Mouse (Mus musculus) brain, embryonic 14.5 days (tissue): ENCODE data around the gene Gm11596.

Experiments
- CTCF ChIP-seq: fragments of 200-500 bp; IDR thresholded peaks from 2 replicates; pipeline ENCODE4 v1.5.1; 2012; ENCODE audit warnings: inconsistent platforms, mild to moderate bottlenecking, moderate library complexity, borderline replicate concordance; ENCODE audit not compliant: insufficient read depth, insufficient read length; ENCODE audit errors: extremely low read depth
- POLR2A ChIP-seq: fragments of 200-500 bp; IDR thresholded peaks from 2 replicates; pipeline ENCODE4 v1.6.1; 2012; ENCODE audit warnings: mild to moderate bottlenecking, inconsistent platforms, borderline replicate concordance; ENCODE audit not compliant: poor library complexity, insufficient read depth, insufficient read length, severe bottlenecking; ENCODE audit errors: extremely low read depth

DNA sequence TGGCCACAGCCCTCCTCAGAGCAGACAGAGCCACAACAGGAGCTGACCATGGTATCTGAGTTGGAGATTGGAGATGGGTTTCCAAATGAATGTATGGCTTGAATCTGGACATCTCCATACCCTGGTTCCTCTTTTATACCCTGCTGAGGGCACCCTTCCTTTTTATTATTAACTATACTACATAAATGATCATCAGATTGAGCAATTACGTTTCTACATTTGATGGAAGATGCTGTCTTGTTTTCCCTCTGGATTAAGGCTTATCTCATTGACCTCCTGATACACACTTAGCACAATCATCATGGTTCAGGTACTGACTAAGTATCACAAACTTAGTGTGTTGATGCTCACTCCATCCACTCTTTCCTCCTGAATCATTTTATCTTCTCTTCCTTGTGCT, 44.7 kb upstream of the Gm11596 start, which contains the start of gene 2300003K06Rik:
- TF ChIP-seq POLR2A (no peak), CTCF (no peak)
